Mouse (Mus musculus) cerebellum, postnatal 14 days (tissue): ENCODE measurements around the gene Plcb4.

ENCODE experiments used
- DNase-seq, 2 experiments: peaks; one replicate each; pipeline ENCODE4 v3.0.0; 2021; ENCODE audit warnings: mixed read lengths in 2 of 2

Plcb4 gene

GRCm38 (mm10) chr2:135761226-135761802 is 102.5 kb downstream of the Plcb4 start:
- peak in 1 of 2 experiments; percentile 21 for DNase-seq

DNA sequence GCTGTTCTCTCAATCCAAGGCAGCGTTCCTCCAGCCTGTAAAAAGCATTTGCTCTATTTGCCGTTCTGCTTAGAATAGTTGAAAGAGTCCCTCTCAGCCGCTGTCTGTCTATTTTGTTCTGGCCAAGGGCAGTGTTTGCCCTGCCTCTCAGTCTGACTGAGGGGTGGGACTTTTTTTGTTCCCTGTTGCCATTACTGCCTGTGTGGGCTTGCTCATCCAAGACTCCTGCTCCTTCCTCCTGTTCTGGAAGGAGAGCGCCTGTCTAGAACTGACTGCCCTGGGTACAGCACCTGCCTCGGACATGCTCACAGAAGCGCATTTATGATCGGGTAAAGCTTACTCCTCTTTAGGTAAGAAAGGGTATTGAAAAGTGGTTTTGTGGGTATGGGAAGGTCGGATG is 105.9 kb downstream of the Plcb4 start:
- no peak for DNase-seq

DNA sequence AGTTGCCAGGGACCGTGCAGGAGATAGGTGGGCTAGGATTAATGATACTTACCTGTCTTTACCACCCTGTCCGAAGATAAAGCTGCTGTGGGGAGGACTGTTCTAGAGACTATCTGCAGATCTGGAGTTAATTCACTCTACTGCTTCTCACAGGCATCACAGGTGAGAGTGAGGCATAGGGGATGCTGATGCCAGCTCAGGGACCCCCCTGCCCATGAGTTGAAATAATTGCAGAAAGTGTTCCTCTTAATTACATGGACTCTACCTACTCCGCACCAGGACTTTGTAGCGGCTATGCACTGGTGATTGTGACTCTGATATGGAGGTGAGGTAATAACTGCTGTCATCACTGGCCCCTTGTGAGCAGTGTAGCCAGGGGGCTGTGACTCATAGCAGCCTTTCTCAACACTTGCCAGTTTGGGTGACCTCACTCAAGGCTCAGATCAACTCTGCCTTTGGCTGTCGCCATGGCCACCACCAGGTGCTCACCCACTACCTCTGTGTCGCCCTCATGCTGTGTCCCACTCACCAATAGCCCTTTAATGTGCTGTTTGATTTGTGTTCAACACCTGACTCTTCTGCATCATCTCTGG is 107.8 kb downstream of the Plcb4 start:
- no peak for DNase-seq

GRCm38 (mm10) chr2:135767535-135767934 is 108.7 kb downstream of the Plcb4 start:
- no peak for DNase-seq

- DNase-seq, result no peak
Measured at GRCm38 (mm10) chr2:135769701-135770100, 110.9 kb downstream of the Plcb4 start.

DNA sequence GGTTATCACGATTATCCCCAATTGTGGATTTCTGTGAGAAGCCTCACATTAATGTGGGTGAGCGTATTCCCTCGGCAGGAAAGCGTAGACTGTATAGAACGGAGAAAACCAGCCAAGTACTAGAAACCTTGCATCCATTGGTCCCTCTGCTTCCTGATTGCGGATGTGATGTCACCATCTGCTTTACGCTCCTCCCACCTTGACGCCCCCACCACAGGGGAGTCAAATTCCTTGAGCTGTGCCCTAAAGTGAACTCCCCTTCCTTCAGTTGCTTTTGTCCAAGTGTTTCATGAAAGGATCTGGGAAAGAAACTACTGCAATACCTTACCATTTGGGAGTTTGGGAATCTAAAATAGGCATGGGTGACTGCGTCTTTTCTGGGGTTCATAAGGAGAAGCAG is 111.4 kb downstream of the Plcb4 start:
- DNase-seq, result no peak

GRCm38 (mm10) chr2:135773194-135773972 is 114.6 kb downstream of the Plcb4 start:
- DNase-seq, result no peak

DNA sequence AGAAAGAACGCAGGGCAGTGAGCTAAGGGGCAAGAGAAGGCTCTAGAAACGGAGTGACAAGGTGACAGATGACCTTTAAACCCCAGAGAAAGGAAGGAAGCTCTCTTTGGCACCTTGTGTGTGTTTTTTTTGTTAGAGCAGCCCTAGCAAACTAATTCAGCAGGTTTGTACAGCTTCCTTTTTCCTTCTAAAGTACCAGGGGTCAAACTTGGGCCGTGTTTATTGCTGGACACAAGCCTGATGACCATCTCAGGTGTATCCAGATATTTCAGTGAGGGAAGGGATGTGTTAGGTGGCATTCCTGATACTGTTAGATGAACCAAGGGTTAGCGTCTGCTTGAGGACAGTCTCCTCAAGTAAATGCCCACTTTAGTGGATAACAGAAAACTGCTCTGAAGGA is 116.2 kb downstream of the Plcb4 start:
- DNase-seq, result no peak

GRCm38 (mm10) chr2:135776131-135776775 is 117.4 kb downstream of the Plcb4 start:
- peak in 1 of 2 experiments; percentile 34 for DNase-seq

GRCm38 (mm10) chr2:135781391-135781790 is 122.6 kb downstream of the Plcb4 start:
- DNase-seq, result no peak

DNA sequence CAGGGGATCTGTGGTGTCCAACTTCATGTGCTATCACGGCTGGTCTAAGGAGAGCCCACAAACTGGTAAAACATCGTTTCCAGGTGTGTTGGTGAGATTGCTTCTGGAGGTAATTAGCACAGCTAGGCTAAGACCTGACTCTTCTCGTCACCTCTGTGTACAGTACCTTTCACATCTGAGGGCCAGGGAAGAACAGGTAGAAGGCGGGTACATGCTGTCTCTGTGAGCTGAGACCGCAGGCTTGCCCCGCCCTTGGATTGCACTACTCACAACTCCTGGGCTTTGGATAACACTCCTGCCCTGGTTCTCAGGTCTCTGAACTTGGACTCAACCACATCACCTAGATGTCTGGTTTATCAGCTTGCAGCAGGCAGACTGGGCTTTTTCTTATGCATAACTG is 128.6 kb downstream of the Plcb4 start:
- no peak for DNase-seq

GRCm38 (mm10) chr2:135792907-135793306 is 134.1 kb downstream of the Plcb4 start:
- no peak for DNase-seq

DNA sequence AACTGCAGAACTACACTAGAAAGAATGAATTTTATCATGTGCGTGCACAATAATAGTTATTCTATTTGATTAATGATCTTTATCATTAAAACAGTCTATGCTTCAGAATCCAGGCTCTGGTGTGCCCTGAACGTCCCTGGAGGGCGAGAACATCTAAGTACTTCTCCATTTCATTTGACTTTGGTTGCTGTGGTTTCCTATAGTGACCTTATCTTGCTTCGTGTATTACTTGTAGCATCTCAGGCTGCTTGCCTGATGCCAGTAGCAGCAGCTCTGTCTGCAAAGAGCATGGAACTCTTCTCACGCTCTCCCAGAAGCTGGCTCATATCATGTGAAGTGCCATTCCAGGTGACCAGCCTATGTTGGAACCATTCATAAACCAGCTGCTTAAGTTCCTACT is 137.9 kb downstream of the Plcb4 start:
- DNase-seq, result no peak

DNA sequence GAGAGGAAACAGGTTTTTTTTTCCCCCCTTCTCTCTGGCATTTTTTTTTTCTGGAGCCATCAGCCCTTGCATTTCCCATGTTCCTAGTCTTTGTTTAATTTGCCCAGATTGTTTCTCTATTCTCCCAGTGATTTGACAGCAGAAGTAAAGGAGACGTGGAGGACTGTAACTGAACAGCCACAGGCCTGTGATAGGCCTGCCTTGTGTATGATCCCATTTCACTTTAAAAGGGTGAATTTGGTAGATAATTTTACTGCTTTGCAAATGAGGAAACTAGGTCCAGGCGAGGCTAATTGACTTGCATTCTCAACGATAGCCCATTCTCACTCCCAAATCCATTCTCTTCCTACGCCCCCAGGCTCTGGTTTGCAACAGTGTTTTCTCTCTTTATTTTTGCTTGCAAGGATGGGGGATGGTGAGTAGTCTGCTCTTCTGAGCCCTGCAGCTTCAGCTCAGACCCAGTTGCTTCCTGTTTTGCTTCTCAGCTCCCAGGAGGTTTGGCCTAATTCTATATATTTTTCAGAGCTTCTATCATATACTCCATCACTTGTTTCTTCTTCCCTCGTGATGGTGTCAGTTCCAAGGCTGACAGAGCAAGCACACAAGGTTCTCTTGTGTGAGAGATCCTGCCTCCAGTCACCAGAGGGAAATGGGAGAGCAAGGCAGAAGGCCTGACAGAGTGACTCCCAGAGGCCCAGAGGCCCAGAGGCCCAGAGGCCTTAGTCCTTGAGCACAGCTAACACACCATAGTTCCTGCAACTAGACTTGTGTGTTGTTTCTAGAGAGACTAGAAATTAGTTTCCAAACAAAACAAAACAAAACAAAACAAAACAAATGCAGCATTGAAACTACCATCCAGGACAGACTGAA is 139.1 kb downstream of the Plcb4 start:
- no peak for DNase-seq

- DNase-seq, result no peak
Measured at GRCm38 (mm10) chr2:135799149-135799770, 140.4 kb downstream of the Plcb4 start.

- no peak for DNase-seq
Measured at GRCm38 (mm10) chr2:135800385-135800784, 141.6 kb downstream of the Plcb4 start.

GRCm38 (mm10) chr2:135802878-135803450 is 144.2 kb downstream of the Plcb4 start:
- peak in 1 of 2 experiments; percentile 41 for DNase-seq

DNA sequence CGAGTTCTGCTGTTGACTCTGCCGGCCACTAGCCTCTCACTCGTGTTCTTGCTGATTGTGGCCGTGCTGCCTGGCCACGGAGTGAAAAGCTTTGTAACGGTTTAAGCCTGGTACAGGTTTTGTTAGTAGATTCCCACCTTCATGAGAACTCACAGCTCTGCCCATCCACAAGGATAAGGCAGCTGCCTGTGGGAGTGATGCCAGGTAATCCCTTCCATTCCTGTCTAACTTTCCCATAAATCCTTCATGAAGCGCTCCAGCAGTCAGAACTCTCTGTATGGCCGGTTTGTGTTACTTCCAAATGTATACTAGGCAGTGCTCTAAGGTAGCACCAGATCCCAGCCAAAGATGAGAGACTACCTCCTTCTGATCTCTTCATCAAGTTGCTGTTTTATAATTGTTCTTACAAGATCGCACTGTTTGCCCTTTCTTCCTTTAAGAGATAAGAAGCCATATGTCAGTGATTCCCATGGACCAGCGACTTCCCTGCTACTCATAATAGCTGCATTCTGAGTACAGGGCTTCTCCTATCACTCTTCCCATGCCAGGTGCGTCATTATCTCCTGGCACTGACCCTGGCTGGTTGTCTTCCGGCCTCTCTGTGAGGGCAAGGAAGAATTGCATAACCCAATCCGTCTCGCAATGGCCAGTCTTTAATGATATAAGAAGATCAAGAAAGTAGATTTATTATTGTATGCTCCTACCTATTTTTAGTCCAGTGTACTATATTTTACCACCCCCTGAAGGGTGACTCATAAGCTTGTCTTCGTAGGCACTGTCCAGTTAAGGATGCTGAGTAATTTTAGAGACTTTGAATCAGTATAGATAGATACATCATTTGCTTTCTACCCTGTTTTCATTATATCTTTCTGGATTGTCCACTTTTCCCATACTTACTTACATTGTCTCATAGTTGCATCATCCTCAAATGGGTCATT is 147.2 kb downstream of the Plcb4 start:
- DNase-seq, result peak; percentile 65 to 77

DNA sequence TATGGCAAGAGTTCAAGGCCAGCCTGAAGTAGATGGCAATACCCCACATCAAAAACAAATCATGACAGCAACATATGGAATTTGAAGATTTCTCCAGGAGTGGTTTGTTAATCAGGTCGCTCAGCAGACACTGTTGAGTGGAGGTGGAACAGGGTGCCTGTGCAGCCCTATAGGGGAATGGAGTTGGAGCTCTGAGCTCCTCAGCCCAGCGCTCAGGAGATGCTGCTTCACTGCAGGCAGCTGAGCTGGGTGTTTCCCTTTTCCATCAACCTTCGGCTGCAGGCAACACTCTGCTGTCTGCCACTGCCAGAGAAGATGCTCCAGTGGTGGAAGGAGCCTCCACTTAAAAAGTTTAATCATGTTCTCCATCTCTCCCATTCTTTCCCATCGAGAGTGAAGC is 149.5 kb downstream of the Plcb4 start:
- DNase-seq, result no peak

DNA sequence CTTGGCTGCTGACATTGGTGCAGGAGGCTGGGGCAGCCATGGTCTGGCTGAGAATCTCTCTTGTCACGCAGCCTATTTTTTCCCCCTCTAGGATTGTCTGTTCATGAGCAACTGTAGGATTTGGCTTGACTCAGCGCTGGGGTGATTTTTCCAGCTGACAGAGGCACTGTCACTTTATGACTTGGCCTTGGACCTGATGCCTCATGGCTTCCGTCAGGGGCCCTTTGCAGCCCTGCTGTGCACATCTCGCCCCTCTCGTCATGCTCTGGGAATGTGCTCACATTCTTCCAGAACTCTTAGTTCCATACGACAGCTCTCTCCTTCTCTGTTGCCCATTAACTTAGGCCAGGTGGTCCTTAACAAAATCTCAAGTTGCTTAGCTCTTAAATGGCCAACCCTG is 152.0 kb downstream of the Plcb4 start:
- peak in 1 of 2 experiments; percentile 41 for DNase-seq
